Mouse (Mus musculus) mesoderm, embryonic 11.5 days (tissue): ENCODE results near the gene Mbd4.

Source experiments
- DNase-seq: peaks from one replicate; pipeline ENCODE4 v3.0.0-alpha.2; 2012; ENCODE audit warnings: low read depth, low spot score

Mbd4 gene

GRCm38 (mm10) chr6:115859258-115859657 lies 6.1 kb upstream of the Mbd4 start:
- DNase-seq, result no peak

- DNase-seq, result no peak
Observed at GRCm38 (mm10) chr6:115856361-115856745, 3.2 kb upstream of the Mbd4 start.

GRCm38 (mm10) chr6:115855733-115856360 lies 2.7 kb upstream of the Mbd4 start:
- DNase-seq, result no peak

GRCm38 (mm10) chr6:115854432-115854831 lies 1.3 kb upstream of the Mbd4 start:
- DNase-seq, result no peak

GRCm38 (mm10) chr6:115853985-115854384 lies 814 bp upstream of the Mbd4 start:
- DNase-seq, result no peak

DNA sequence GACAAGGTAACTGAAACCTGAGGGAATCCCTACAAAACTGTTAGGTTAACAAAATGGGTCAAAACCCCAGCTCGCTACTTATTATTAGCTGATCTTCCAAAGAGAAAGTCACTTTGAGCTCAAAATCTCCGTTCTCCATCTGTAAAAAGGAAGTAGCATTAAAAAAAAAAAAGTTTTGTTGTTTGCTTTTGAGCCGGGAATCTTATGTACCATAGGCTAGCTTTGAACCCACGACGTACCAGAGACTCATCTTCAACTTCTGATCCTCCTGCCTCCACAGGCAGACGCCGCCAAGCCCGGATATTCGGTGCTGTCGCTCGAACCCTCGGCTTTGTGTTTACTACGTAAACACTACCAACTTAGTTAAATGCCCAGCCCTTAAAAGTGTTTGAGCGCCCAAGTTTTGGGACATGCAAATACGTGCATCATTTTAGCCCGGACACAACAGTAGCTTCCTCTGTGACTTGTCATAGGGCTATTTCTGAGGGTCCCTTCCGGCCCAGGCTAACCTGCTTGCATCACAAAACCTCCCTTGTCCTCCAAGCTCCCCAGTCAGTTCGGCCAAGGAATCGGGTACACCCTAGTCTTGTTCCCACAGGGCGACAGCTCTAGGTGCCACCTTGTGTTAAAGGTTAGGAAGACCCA lies 603 bp downstream of the Mbd4 start:
- DNase-seq, result no peak

- no peak for DNase-seq
Observed at GRCm38 (mm10) chr6:115848598-115849304, 4.4 kb downstream of the Mbd4 start.

- peak; percentile 51 for DNase-seq
Observed at GRCm38 (mm10) chr6:115846640-115847411, 6.3 kb downstream of the Mbd4 start.

DNA sequence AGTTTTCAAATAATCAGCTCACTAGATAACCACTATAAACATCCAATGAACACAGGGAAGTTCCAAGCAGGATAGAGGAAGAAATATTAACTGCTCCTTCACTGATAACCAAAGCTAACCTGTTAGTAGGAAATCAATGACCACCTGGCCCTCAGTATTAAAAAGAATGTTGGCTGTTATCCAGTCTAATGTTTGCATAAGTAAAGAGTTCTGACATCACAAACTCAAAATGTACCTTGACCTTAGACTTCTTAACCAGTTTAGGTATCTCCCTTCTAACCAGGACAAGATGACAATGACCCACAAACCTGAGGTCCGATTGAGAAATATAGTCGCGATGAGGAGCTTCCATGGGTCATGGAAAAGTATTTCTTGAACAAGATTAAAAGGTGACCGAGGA lies 8.2 kb downstream of the Mbd4 start:
- no peak for DNase-seq

DNA sequence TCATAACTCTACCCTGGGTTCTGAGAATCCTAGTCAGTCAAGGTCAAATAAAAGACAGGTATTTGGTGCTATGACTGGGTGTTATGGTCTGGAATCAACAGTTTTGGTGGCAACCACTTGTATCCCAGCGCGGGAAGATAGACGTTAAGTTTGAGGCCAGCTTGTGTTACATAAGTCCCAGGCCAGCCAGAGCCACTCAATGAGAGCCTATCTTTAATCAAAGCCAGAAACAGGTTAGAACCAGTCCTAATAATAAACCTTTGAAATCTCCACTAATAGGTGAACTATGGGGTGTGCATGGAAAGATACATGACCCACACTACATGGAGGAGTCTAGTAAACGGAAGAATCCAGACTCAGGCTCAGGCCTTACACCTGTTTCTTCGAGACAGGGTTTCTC lies 14.4 kb downstream of the Mbd4 start:
- no peak for DNase-seq

- peak; percentile 79 for DNase-seq
Observed at GRCm38 (mm10) chr6:115838161-115838597, 15.0 kb downstream of the Mbd4 start, which contains the start of gene Efcab12. Efcab12 (minus strand) TSS chr6:115838412.

DNA sequence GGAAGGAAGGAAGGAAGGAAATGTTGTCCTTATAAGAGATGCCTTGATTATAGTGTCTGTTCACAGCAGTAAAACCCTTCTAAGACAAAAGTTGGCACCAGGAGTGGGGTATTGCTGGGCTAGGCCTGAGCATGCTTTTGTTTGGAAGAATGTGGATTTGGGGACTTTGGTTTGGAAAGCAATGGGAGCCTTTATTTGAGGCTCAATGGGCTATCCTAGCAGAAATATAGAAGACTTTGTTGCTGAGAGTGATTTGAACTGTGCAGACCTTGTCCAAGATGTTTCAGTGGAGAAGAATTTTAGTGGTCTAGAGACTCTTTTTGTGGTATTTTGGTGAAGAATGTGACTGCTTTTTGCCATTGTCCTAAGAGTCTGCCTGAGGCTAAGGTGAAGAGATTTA lies 19.3 kb downstream of the Mbd4 start:
- no peak for DNase-seq

GRCm38 (mm10) chr6:115832152-115832850 lies 20.9 kb downstream of the Mbd4 start:
- no peak for DNase-seq

DNA sequence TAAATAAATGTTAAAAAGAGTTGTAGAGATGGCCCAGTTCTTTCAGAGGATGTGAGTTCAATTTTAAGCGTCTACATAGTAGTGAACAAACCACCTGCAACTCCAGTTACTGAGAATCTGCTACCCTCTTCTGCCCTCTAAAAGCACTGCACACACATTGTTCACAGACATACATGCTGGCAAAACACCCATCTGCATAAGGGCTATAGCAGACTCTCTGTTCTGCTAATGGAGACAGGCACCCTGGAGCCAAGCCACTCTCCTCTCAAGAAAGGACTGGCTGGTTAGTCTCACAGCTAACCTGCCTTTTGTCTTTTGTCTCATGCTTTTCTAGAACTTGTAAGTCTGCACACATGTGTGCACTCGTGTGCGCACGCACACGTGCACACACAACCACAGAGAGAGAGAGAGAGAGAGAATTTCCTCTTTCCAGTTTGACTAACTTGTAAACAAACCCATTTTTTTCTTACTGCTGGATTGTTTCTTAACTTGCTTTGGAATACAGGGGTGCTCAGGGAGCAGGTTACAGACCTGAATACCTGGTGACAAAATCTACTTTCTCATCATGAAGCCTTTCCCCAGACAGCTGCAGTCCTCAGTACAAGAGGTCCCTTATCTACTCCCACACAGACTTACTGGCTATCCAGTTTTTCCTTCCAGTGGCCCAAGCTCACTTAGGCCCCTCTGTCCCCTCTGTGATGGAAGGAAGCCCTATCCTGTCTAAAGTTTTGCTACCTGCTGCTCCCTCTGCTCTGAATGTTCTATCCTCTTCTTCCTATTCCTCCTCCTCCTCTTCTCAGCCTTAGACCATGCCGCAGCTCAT lies 22.2 kb downstream of the Mbd4 start:
- no peak for DNase-seq

DNA sequence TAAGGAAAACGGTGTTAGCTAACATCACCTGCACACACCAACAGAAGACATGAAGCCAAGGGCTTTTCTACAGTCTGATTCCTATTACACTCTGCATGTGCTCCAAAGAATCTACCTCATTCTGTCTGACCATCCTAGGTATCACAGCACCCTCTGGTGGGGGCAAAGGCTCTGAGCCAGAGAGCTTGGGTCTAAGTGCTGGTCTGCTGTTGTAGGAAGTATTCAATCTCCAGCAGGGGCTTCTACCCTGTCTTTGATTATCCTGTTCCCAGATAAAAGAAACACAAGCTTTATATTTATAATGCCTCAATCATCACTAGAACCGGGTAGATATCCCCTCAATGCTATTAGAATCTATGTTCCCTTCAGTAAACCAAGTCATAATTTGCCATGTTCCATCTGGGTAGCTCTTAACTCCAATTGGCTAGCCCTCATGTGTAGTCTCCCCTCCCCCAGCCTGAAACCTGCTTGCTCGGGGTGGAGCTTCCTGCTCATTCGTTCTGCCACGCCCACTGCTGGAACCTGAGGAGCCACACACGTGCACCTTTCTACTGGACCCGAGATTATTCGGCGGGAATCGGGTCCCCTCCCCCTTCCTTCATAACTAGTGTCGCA lies 29.2 kb downstream of the Mbd4 start:
- DNase-seq, result peak; percentile 71

- DNase-seq, result no peak
Observed at GRCm38 (mm10) chr6:115821216-115821993, 31.8 kb downstream of the Mbd4 start.

DNA sequence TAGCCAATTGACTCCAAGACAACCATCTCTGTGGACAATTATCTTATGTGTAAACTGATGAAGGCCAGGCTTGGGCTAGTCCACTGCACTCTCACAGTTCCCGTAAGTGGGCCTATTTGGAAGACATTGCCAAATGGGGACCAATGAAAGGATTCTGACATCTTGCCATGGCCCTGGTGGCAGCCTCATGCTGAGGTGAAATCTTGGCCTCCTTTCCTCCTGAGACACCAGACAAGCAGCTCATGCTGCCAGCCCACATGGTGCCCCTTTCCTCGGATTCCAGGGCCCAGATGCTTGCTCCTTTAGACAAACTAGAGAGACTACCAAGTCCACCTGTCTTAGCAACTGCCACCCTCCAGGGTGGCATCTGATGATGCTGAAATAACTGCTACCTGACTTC lies 35.0 kb downstream of the Mbd4 start:
- no peak for DNase-seq

GRCm38 (mm10) chr6:115815041-115815440 lies 38.1 kb downstream of the Mbd4 start:
- DNase-seq, result no peak

DNA sequence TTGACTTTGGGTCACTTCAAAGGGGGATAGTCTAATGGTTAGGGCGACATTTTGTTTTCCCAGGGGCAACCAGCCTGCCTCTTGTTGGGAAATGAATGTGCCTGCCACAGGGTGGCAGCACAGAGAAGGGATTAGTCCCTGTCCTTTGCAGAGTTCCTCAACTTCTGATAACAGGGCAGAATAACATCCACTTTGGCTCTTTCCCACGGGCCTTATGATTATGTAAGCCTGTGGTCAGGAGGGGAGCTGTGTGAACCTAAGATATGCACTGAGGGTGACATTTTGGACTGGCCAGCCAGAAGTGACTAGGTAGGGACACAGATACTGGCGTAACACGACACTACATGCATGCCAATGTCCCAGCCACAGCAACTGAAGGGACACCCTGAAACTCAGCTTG lies 39.1 kb downstream of the Mbd4 start:
- peak; percentile 59 for DNase-seq
